Mouse (Mus musculus) hindbrain, embryonic 16.5 days (tissue): ENCODE measurements around the gene Igflr1. TPM values are rescaled to one million over a fixed set of nuclear protein-coding genes. Genes with fewer than 3 reads are reported as not detected.

Experiments
- ATAC-seq: fragments of 200-750 bp; cut with Nextera tagmentation; 2 replicates; pipeline ENCODE4 v1.8.0; 2017; ENCODE audit warnings: moderate TSS enrichment, moderate library complexity
- H3K27ac ChIP-seq: fragments of 300-500 bp; sonication (generic); 2 replicates; pipeline ENCODE4 v1.5.1; 2014; ENCODE audit warnings: low read depth, mild to moderate bottlenecking, control low read depth, low read length, moderate library complexity
- H3K27me3 ChIP-seq: fragments of 300-500 bp; sonication (generic); replicated peaks from 2 replicates; pipeline ENCODE4 v1.6.1; 2014; ENCODE audit warnings: low read length; ENCODE audit not compliant: control insufficient read depth, insufficient read depth
- H3K36me3 ChIP-seq: fragments of 300-500 bp; sonication (generic); 2 replicates; pipeline ENCODE4 v1.6.1; 2014; ENCODE audit warnings: mild to moderate bottlenecking, low read length, moderate library complexity, mixed read lengths; ENCODE audit not compliant: control insufficient read depth, insufficient read depth
- H3K4me1 ChIP-seq: fragments of 300-500 bp; sonication (generic); 2 replicates; pipeline ENCODE4 v1.6.1; 2014; ENCODE audit warnings: low read depth, low read length; ENCODE audit not compliant: control insufficient read depth, insufficient read depth
- H3K4me2 ChIP-seq: fragments of 300-500 bp; sonication (generic); 2 replicates; pipeline ENCODE4 v1.6.1; 2014; ENCODE audit warnings: mild to moderate bottlenecking, low read length, control low read depth, moderate library complexity
- H3K4me3 ChIP-seq: fragments of 300-500 bp; sonication (generic); 2 replicates; pipeline ENCODE4 v1.5.1; 2014; ENCODE audit warnings: mild to moderate bottlenecking, low read length, control low read depth, moderate library complexity
- H3K9ac ChIP-seq: fragments of 300-500 bp; sonication (generic); 2 replicates; pipeline ENCODE4 v1.6.1; 2014; ENCODE audit warnings: low read depth, mild to moderate bottlenecking, control low read depth, low read length, moderate library complexity
- H3K9me3 ChIP-seq: fragments of 300-500 bp; sonication (generic); 2 replicates; pipeline ENCODE4 v1.6.1; 2014; ENCODE audit warnings: mild to moderate bottlenecking, low read length, moderate library complexity; ENCODE audit not compliant: control insufficient read depth
- WGBS: fragments of 180-500 bp; shearing (Covaris S2); extraction: QIAGEN DNeasy Blood & Tissue Kit; methylation state at CpG from one replicate; pipeline ENCODE4 v1.1.7; 2014; 5-methylcytosine and 5-hydroxymethylcytosine counted together
- polyA plus RNA-seq: library from polyadenylated mRNA; unstranded; fragments of >200 nt; fragmentation: Nextera tagmentation; extraction: Ambion mirVana; gene quantifications from 2 replicates; pipeline ENCODE4 v1.2.1, GENCODE M21; 2015

The Igflr1 gene
- polyA plus RNA-seq: 4.0 and 6.8 TPM in 2 replicates

DNA sequence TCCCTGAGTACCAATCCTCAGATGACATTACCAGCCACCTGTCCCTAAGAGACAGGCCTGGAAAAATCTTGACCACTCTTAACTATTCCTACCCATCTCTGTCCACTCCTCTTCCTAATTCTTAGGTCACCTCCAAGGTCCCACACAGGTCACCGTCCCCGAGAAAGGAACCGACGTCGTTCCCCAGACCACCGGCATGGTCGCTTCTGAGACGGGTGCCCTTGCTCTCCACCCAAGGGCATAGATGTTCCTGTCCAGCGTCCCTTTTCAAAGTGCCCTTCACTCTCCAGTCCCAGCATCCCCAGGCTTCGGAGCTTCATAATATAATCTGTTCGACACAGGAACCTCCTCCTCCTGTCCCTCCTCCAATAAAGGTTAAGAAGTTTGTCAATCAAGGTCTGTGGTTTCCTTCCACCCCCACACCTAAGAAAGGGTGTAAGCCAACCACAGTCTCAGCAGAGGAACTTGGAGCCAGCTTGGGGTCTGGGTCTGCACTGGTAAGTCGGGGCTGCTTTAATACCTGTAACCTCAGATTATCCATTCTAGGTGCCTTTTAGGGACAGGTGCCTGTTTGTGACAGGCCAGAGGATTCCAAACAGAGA is at the start of gene Igflr1:
Gene Igflr1 (plus strand): TSS at position 458 of the 602 bp plus-strand sequence.
- ATAC-seq: no peak
- WGBS: 94% methylated on average over 12 of the region's 12 CpGs
- peaks cover 29% of the 10 kb centered on the region for H3K36me3 ChIP-seq

DNA sequence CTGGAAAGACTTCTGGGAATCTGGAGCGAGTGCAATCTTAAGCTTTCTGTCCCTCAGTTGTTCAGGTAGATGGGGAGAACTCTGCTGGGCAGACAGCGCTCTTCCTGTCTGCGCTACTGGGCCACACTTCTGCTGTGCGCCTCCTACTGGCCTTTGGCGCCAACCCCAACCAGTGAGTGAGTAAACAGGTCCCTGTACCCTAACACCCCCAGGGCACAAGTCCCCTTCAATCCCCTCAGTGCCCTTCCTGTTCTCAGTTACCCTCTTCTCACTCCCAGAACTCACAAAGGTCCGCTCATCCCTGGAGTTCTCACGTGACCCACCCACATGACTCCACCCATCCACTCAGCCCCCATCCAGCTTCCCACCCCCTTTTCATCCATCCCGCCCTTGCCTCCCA is 46.9 kb upstream of the Igflr1 start:
- ATAC-seq: no peak
- Histone ChIP-seq H3K9ac (no peak overlapping the region), H3K27ac (no peak overlapping the region), H3K4me2 (no peak overlapping the region), H3K9me3 (no peaks in the 10 kb centered on the region), H3K4me3 (no peak overlapping the region), H3K4me1 (peaks cover 5% of the 10 kb centered on the region), H3K36me3 (peaks cover 5% of the 10 kb centered on the region), H3K27me3 (no peaks in the 10 kb centered on the region)
- WGBS: 53% methylated on average over 6 of the region's 8 CpGs

More for the DNA sequence above, at the start of gene Igflr1:
- H3K4me1 ChIP-seq: peaks cover 11% of the 10 kb centered on the region
- H3K4me2 ChIP-seq: no peak within 1 kb of the TSS
- H3K9ac ChIP-seq: no peak within 1 kb of the TSS
- no peaks in the 10 kb centered on the region for H3K9me3 ChIP-seq
- H3K27ac ChIP-seq: no peak within 1 kb of the TSS; the same call in 1 of the 2 replicates
- H3K4me3 ChIP-seq: peak within 1 kb of the TSS; percentile 82; the same call in 1 of the 2 replicates
- no peaks in the 10 kb centered on the region for H3K27me3 ChIP-seq

DNA sequence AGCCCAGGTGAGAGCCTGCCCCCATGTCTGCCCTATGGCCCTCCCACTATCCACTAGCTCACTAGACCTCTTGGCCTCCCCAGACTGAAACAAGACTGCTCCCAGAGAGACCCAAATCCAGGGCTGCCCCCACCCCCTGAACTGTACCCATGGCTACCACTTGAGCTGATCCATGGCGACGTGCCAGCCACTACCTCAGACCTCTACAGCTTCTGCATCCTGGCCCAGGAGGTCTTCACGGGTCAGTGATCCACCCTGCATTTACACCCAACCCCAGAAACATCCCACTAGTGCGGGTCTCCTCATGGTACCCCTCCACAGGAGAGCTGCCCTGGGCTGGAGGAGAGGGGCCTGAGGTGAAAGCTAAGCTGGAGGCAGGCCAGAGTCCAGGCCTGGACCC is 44.8 kb upstream of the Igflr1 start:
- H3K27ac ChIP-seq: no peak overlapping the region
- no peak overlapping the region for H3K4me3 ChIP-seq
- peak; percentile 15 for ATAC-seq
- H3K36me3 ChIP-seq: peaks cover 15% of the 10 kb centered on the region
- peaks cover 5% of the 10 kb centered on the region for H3K4me1 ChIP-seq
- no peaks in the 10 kb centered on the region for H3K27me3 ChIP-seq
- 58% methylated on average over 4 of the region's 4 CpGs for WGBS
- no peaks in the 10 kb centered on the region for H3K9me3 ChIP-seq
- H3K4me2 ChIP-seq: no peak overlapping the region
- no peak overlapping the region for H3K9ac ChIP-seq

- peak; percentile 3; the same call in 1 of the 2 replicates for ATAC-seq
- peaks cover 5% of the 10 kb centered on the region for H3K4me1 ChIP-seq
- peaks cover 19% of the 10 kb centered on the region for H3K36me3 ChIP-seq
- H3K9ac ChIP-seq: no peak overlapping the region
- H3K4me3 ChIP-seq: no peak overlapping the region
- no peaks in the 10 kb centered on the region for H3K9me3 ChIP-seq
- H3K27ac ChIP-seq: no peak overlapping the region
- no peaks in the 10 kb centered on the region for H3K27me3 ChIP-seq
- no peak overlapping the region for H3K4me2 ChIP-seq
- WGBS: 66% methylated on average over 5 of the region's 5 CpGs
Observed at GRCm38 (mm10) chr7:30520856-30521255, 44.4 kb upstream of the Igflr1 start.

- Histone ChIP-seq H3K27me3 (no peaks in the 10 kb centered on the region), H3K4me1 (peaks cover 5% of the 10 kb centered on the region), H3K36me3 (peaks cover 37% of the 10 kb centered on the region), H3K9ac (no peak overlapping the region), H3K9me3 (no peaks in the 10 kb centered on the region), H3K4me3 (no peak overlapping the region), H3K4me2 (no peak overlapping the region), H3K27ac (no peak overlapping the region)
- no peak for ATAC-seq
- WGBS: 74% methylated on average over 10 of the region's 10 CpGs
Observed at GRCm38 (mm10) chr7:30522871-30523270, 42.4 kb upstream of the Igflr1 start.

DNA sequence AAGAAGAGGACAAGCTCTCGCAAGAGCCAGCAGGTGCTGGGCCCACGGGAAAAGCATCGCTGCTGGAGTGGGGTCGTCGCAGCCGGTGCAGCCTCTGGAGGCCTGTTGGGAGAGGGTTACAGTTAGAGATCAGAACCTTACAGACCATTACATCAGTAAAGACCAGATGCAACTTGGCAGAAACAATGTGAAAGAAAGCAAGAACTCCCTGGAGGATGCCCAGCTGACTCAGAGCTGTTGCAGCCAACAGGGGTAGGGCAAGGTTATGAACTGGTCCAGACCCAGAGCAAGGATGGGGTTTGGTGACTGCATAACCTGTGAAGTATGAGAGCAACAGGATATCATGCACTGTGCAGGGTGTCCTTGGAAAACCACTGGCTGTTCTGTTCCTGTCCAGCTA is 40.7 kb upstream of the Igflr1 start:
- Histone ChIP-seq H3K4me1 (peaks cover 5% of the 10 kb centered on the region), H3K36me3 (peaks cover 49% of the 10 kb centered on the region), H3K4me3 (no peak overlapping the region), H3K27me3 (no peaks in the 10 kb centered on the region), H3K9ac (no peak overlapping the region), H3K9me3 (no peaks in the 10 kb centered on the region), H3K27ac (no peak overlapping the region), H3K4me2 (no peak overlapping the region)
- ATAC-seq: no peak
- WGBS: 79% methylated on average over 6 of the region's 6 CpGs

- WGBS: 30% methylated on average over 10 of the region's 10 CpGs
- Histone ChIP-seq H3K27me3 (no peaks in the 10 kb centered on the region), H3K36me3 (peaks cover 62% of the 10 kb centered on the region), H3K4me2 (no peak overlapping the region), H3K9ac (no peak overlapping the region), H3K4me1 (peaks cover 2% of the 10 kb centered on the region), H3K4me3 (no peak overlapping the region), H3K9me3 (no peaks in the 10 kb centered on the region), H3K27ac (no peak overlapping the region)
- ATAC-seq: no peak
Observed at GRCm38 (mm10) chr7:30525954-30526353, 39.3 kb upstream of the Igflr1 start.

DNA sequence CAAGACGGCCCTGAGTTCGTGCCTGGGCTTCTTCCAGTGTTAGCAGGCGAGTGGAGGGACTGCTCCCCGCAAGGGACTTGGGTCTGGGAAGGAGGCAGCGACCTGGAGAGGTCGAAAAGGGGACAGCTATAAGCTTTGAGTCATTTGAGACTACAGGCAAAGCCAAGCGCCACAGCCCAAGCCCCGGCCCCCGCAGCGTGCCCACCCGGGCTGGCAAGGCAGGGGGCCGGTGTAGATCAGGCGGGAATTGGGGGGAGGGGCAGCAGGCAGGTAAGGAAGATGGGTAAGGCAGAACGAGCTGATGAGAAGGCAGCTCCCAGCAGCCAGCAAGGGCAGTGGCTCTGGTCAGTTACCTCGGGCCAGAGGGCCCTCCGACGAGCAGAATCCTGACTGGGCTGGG is 38.8 kb upstream of the Igflr1 start:
- no peak for ATAC-seq
- peaks cover 62% of the 10 kb centered on the region for H3K36me3 ChIP-seq
- H3K4me2 ChIP-seq: no peak overlapping the region
- 36% methylated on average over 17 of the region's 17 CpGs for WGBS
- H3K9me3 ChIP-seq: no peaks in the 10 kb centered on the region
- no peak overlapping the region for H3K9ac ChIP-seq
- H3K27ac ChIP-seq: no peak overlapping the region
- no peaks in the 10 kb centered on the region; the same call in none of the 2 replicates for H3K4me1 ChIP-seq
- no peak overlapping the region for H3K4me3 ChIP-seq
- H3K27me3 ChIP-seq: no peaks in the 10 kb centered on the region

GRCm38 (mm10) chr7:30526981-30527380 is 38.2 kb upstream of the Igflr1 start:
- H3K4me1 ChIP-seq: peaks cover 5% of the 10 kb centered on the region
- 78% methylated on average over 14 of the region's 14 CpGs for WGBS
- no peak for ATAC-seq
- H3K27me3 ChIP-seq: no peaks in the 10 kb centered on the region
- H3K36me3 ChIP-seq: peaks cover 62% of the 10 kb centered on the region
- no peak overlapping the region for H3K9ac ChIP-seq
- H3K27ac ChIP-seq: no peak overlapping the region
- H3K4me3 ChIP-seq: no peak overlapping the region
- H3K9me3 ChIP-seq: no peaks in the 10 kb centered on the region
- no peak overlapping the region for H3K4me2 ChIP-seq
